Mouse (Mus musculus) hindbrain, embryonic 10.5 days (tissue): ENCODE results near the gene Cdh26. TPM values are rescaled to one million over a fixed set of nuclear protein-coding genes. Genes with fewer than 3 reads are reported as not detected.
A peak's percentile ranks its signal among the peaks of the same experiment; 100 is the strongest.

Source experiments
- DNase-seq: peaks from one replicate; pipeline ENCODE4 v3.0.0-alpha.2; 2017; ENCODE audit warnings: low spot score
- H3K27ac ChIP-seq: fragments of 300-500 bp; sonication (generic); 2 replicates; pipeline ENCODE4 v1.5.1; 2016; ENCODE audit warnings: mild to moderate bottlenecking, moderate library complexity
- H3K27me3 ChIP-seq: fragments of 300-500 bp; sonication (generic); 2 replicates; pipeline ENCODE4 v1.6.1; 2016; ENCODE audit warnings: mild to moderate bottlenecking; ENCODE audit not compliant: poor library complexity, insufficient read depth, severe bottlenecking
- H3K36me3 ChIP-seq: fragments of 300-500 bp; sonication (generic); 2 replicates; pipeline ENCODE4 v1.6.1; 2016; ENCODE audit warnings: mild to moderate bottlenecking, moderate library complexity
- H3K4me1 ChIP-seq: fragments of 300-500 bp; sonication (generic); replicated peaks from 2 replicates; pipeline ENCODE4 v1.6.1; 2016; ENCODE audit warnings: mild to moderate bottlenecking
- H3K4me3 ChIP-seq: fragments of 300-500 bp; sonication (generic); 2 replicates; pipeline ENCODE4 v1.5.1; 2016; ENCODE audit warnings: mild to moderate bottlenecking, moderate library complexity
- H3K9me3 ChIP-seq: fragments of 300-500 bp; sonication (generic); 2 replicates; pipeline ENCODE4 v1.6.1; 2016; ENCODE audit warnings: mild to moderate bottlenecking, moderate library complexity
- WGBS: fragments of 180-500 bp; shearing (Covaris S2); methylation state at CpG from one replicate; pipeline ENCODE4 v1.1.7; 2016; 5-methylcytosine and 5-hydroxymethylcytosine counted together
- polyA plus RNA-seq: library from polyadenylated mRNA; unstranded; fragments of >200 nt; fragmentation: Nextera tagmentation; extraction: Ambion mirVana; gene quantifications from 2 replicates; pipeline ENCODE4 v1.2.1, GENCODE M21; 2016

Cdh26 gene
- polyA plus RNA-seq, 1 experiment from 2014 or later, result 0.63 TPM

DNA sequence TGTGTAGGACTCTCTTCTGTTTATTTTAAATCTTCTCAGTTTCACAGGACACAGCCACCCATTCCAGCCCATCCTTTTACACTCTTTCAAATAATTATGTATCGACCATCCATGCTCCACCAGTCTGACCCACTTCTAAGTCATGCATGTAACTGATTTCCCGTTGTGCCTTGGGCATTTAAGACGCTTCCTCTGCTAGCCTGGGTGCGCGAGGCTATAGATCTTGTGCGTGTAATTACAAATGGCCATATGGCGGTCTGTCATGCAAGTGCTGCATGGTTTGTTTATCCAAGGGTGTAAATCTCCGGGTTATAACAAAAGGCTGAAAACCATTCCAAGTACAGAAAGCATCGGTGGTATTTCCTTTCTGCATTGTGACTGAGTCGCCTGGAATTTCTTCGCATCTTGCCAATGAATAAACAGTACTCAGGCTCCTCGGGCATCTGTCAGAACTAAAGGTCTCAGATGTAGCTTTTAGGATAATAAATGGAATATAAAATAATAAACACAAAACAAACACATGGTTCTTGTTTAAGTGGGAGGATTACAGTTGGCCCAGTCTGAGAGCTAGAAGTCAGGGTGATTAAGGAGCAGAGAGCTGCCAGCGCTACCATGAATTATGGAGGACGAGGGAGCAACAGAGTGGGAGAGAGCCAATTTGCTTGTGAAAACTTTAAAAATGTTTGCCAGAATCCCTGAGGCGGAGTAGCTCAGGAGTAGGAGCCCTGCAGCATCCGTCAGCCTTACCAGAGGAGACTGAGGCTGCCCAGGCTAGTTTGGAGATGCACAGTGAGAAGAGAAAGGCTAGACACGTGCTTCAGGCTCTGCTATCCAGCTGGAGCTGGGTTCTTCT lies 24.6 kb downstream of the Cdh26 start:
- 66% methylated on average over 17 of the region's 17 CpGs for WGBS
- Histone ChIP-seq H3K4me3 (no peak overlapping the region), H3K9me3 (no peaks in the 10 kb centered on the region), H3K27ac (0 out of 2 replicates have a peak overlapping the region, but pooled peaks have one; percentile 50), H3K27me3 (no peaks in the 10 kb centered on the region), H3K36me3 (no peaks in the 10 kb centered on the region), H3K4me1 (peaks cover 12% of the 10 kb centered on the region)
- no peak for DNase-seq

DNA sequence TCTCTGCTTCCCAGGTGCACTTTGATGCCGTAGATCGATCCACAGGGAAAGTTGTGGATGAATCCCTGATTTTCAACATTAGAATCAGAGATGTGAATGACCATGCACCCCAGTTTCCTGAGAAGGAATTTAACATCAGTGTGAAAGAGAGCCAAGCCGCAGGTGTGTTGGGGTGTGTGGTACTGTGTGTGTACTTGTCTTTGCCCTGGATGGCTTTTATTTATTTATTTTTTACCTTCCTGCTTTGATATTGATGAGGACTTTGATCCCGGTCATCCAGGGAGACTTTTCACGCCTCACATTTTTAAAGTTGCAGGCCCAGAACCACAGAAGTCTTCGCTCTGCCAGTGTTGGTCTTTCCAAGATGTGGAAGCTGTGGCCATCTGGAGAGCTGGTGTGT lies 27.1 kb downstream of the Cdh26 start:
- H3K27ac ChIP-seq, result no peak overlapping the region
- WGBS, result 85% methylated on average over 6 of the region's 6 CpGs
- no peak overlapping the region for H3K4me3 ChIP-seq
- no peaks in the 10 kb centered on the region for H3K27me3 ChIP-seq
- no peaks in the 10 kb centered on the region for H3K36me3 ChIP-seq
- DNase-seq, result no peak
- H3K9me3 ChIP-seq, result no peaks in the 10 kb centered on the region
- H3K4me1 ChIP-seq, result no peaks in the 10 kb centered on the region

- no peak for DNase-seq
- Histone ChIP-seq H3K27ac (no peak overlapping the region), H3K9me3 (no peaks in the 10 kb centered on the region), H3K4me3 (no peak overlapping the region), H3K27me3 (no peaks in the 10 kb centered on the region), H3K4me1 (no peaks in the 10 kb centered on the region), H3K36me3 (no peaks in the 10 kb centered on the region)
- WGBS, result 72% methylated on average over 5 of the region's 5 CpGs
These were observed 30.0 kb downstream of the Cdh26 start for GRCm38 (mm10) chr2:178460353-178460752.

- 80% methylated on average over 17 of the region's 17 CpGs for WGBS
- no peak overlapping the region for H3K27ac ChIP-seq
- no peaks in the 10 kb centered on the region for H3K27me3 ChIP-seq
These were observed 41.5 kb downstream of the Cdh26 start for GRCm38 (mm10) chr2:178471546-178472480.

DNA sequence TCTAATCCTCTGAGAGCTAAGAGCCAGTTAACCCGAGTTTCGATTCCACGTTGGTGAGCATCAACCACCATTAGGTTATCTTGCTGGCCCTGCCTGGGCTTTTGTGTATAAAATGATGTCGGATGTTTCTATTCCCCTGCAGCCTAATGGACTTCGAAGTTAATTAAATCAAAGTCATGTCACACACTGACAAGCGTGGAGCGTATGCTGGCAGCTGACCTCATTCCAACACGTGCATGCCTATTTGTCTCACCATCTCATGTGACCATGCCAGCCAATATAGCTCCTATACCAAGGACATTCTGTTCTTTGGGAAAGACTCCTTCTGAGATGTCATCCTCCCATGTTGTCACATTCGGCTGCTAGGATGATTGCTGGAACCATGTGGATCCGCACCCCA lies 43.6 kb downstream of the Cdh26 start:
- H3K4me1 ChIP-seq, result peaks cover 9% of the 10 kb centered on the region; the same call in 1 of the 2 replicates
- no peak overlapping the region for H3K27ac ChIP-seq
- H3K9me3 ChIP-seq, result no peaks in the 10 kb centered on the region
- H3K4me3 ChIP-seq, result no peak overlapping the region
- DNase-seq, result no peak
- no peaks in the 10 kb centered on the region for H3K36me3 ChIP-seq
- H3K27me3 ChIP-seq, result no peaks in the 10 kb centered on the region
- WGBS, result 83% methylated on average over 10 of the region's 10 CpGs

More at GRCm38 (mm10) chr2:178471546-178472480, 41.5 kb downstream of the Cdh26 start:
- no peaks in the 10 kb centered on the region for H3K9me3 ChIP-seq
- no peak overlapping the region for H3K4me3 ChIP-seq
- H3K36me3 ChIP-seq, result no peaks in the 10 kb centered on the region
- peaks cover 9% of the 10 kb centered on the region; the same call in 1 of the 2 replicates for H3K4me1 ChIP-seq
- no peak for DNase-seq

DNA sequence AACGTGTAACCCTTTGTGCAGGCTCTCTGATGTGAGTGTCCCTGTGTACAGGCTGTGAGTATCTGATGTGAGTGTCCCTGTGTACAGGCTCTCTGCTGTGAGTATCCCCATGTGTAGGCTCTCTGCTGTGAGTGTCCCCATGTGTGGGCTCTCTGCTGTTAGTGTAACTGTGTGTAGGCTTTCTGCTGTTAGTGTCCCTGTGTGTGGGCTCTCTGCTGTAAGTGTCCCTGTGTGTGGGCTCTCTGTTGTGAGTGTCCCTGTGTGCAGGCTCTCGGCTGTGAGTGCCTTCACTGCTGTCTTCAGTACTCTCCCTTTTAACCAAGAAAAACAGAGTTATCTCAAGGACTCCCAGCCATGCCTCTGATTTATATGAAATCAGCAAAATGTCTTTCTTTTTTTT lies 46.9 kb downstream of the Cdh26 start:
- Histone ChIP-seq H3K36me3 (no peaks in the 10 kb centered on the region), H3K27ac (no peak overlapping the region), H3K4me3 (no peak overlapping the region), H3K9me3 (no peaks in the 10 kb centered on the region), H3K27me3 (no peaks in the 10 kb centered on the region), H3K4me1 (no peaks in the 10 kb centered on the region)
- WGBS, result 69% methylated on average over 2 of the region's 2 CpGs
- no peak for DNase-seq

- 89% methylated on average over 2 of the region's 2 CpGs for WGBS
- Histone ChIP-seq H3K4me1 (0 out of 2 replicates have a peak, but pooled peaks cover 5% of the 10 kb centered on the region), H3K27me3 (no peaks in the 10 kb centered on the region), H3K4me3 (no peak overlapping the region), H3K27ac (no peak overlapping the region), H3K9me3 (no peaks in the 10 kb centered on the region), H3K36me3 (no peaks in the 10 kb centered on the region)
- no peak for DNase-seq
These were observed 48.7 kb downstream of the Cdh26 start for GRCm38 (mm10) chr2:178479011-178479410.

DNA sequence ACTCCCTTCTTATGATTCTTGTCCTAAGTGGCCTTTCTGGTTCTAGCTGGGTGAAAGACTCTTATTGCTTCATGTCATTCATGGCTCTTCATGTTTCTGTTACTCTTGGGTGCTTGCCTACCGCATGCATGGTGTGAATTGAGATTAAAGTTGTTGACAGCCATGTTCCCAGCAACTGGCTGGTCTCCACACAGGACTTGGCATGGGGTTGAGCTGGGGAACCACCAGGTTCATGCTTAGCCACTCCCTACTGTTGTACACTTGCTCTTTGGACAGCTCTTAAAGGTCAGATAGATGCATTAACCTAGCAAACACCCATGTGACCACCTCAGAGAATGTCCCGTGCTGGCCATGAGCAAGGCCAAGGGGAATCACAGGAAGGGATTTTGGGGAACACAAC lies 50.6 kb downstream of the Cdh26 start:
- no peak for DNase-seq
- Histone ChIP-seq H3K27me3 (no peaks in the 10 kb centered on the region), H3K4me3 (no peak overlapping the region), H3K27ac (no peak overlapping the region), H3K36me3 (no peaks in the 10 kb centered on the region), H3K9me3 (no peaks in the 10 kb centered on the region), H3K4me1 (0 out of 2 replicates have a peak, but pooled peaks cover 5% of the 10 kb centered on the region)
- 80% methylated on average over 2 of the region's 2 CpGs for WGBS

DNA sequence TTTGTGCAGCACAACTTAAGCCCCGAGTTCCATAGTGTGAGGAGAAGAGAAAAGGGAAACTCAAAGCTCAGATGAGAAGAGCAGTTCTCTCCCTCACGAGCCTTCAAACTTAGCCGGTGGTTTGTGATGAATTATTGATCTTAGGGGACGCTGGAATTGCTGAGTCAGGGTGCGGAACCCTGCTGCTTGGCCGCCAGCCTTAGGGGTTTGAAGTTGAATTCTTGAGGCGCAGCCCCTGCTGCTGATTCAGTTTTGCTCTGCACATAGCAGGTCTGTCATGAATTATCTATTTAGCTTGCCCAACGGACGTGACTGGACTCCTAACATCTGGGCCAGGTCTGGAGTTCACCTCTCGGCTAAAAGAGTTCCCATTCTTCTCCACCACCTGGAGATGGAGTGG lies 53.1 kb downstream of the Cdh26 start:
- Histone ChIP-seq H3K4me1 (0 out of 2 replicates have a peak, but pooled peaks cover 5% of the 10 kb centered on the region), H3K4me3 (no peak overlapping the region), H3K36me3 (no peaks in the 10 kb centered on the region), H3K27ac (no peak overlapping the region), H3K27me3 (no peaks in the 10 kb centered on the region), H3K9me3 (peaks cover 3% of the 10 kb centered on the region; the same call in 1 of the 2 replicates)
- no peak for DNase-seq
- 54% methylated on average over 10 of the region's 10 CpGs for WGBS

- H3K9me3 ChIP-seq, result peaks cover 3% of the 10 kb centered on the region; the same call in 1 of the 2 replicates
- H3K36me3 ChIP-seq, result no peaks in the 10 kb centered on the region
- no peaks in the 10 kb centered on the region for H3K27me3 ChIP-seq
- no peak overlapping the region for H3K4me3 ChIP-seq
- H3K27ac ChIP-seq, result no peak overlapping the region
- 87% methylated on average over 4 of the region's 4 CpGs for WGBS
- DNase-seq, result no peak
- H3K4me1 ChIP-seq, result peaks cover 18% of the 10 kb centered on the region
These were observed 57.9 kb downstream of the Cdh26 start for GRCm38 (mm10) chr2:178488276-178488675.

- 73% methylated on average over 9 of the region's 9 CpGs for WGBS
- Histone ChIP-seq H3K4me1 (peaks cover 29% of the 10 kb centered on the region), H3K27ac (no peak overlapping the region), H3K9me3 (peaks cover 3% of the 10 kb centered on the region; the same call in 1 of the 2 replicates), H3K27me3 (no peaks in the 10 kb centered on the region), H3K36me3 (no peaks in the 10 kb centered on the region), H3K4me3 (no peak overlapping the region)
- DNase-seq, result no peak
These were observed 60.1 kb downstream of the Cdh26 start for GRCm38 (mm10) chr2:178490245-178490920.

DNA sequence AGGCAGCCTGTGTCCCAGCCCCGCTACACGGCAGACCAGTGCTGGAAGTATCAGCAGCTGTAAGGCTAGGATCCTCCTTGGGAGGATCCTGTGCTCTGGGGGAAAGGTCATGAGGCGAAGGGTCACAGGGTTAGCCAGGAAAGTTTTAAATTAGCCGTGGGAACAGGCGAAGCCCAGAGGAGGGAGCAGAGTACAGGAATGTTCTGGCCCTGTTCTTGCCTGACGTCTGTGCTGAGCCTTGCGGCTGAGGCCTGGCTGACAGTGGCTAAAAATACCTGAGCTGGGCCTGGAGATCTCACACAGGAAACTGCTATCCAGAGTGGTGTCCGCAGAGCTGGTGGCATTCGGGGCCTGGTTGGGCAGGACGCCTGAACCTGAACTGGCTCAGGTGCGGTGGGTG lies 63.7 kb downstream of the Cdh26 start:
- Histone ChIP-seq H3K36me3 (no peaks in the 10 kb centered on the region), H3K9me3 (no peaks in the 10 kb centered on the region), H3K4me1 (peaks cover 29% of the 10 kb centered on the region), H3K27me3 (no peaks in the 10 kb centered on the region), H3K4me3 (no peak overlapping the region), H3K27ac (no peak overlapping the region)
- 64% methylated on average over 11 of the region's 11 CpGs for WGBS
- DNase-seq, result no peak
